Mouse (Mus musculus): Measurements from ENCODE around the gene Mettl21e. TPM values are rescaled to one million over a fixed set of nuclear protein-coding genes. Genes with fewer than 3 reads are reported as not detected.

The Mettl21e gene
- polyA plus RNA-seq, 1 experiment from 2014 or later: not detected

- no peak overlapping the region for H3K4me2 ChIP-seq
- no peak for ATAC-seq (replicated peaks; ENCODE audit: low FRiP score)
- no peaks in the 10 kb centered on the region for H3K36me3 ChIP-seq (ENCODE audit: control insufficient read depth, insufficient read depth, low read length)
- no peak overlapping the region for H3K27ac ChIP-seq (ENCODE audit: low read depth, low read length)
- H3K4me3 ChIP-seq (ENCODE audit: low read depth, low read length): no peak overlapping the region
- no peak for DNase-seq (ENCODE audit: low spot score)
- no peaks in the 10 kb centered on the region for H3K9me3 ChIP-seq (ENCODE audit: control insufficient read depth, low read length)
- WGBS: 55% methylated on average over 2 of the region's 2 CpGs
- no peak overlapping the region for H3K9ac ChIP-seq (ENCODE audit: low read depth, low read length)
- no peaks in the 10 kb centered on the region for H3K27me3 ChIP-seq (replicated peaks; ENCODE audit: control insufficient read depth, insufficient read depth, low read length)
- H3K4me1 ChIP-seq (replicated peaks; ENCODE audit: control insufficient read depth, insufficient read depth, low read length): no peaks in the 10 kb centered on the region
These were observed 4.3 kb downstream of the Mettl21e start for GRCm38 (mm10) chr1:44214443-44214842.

- H3K27ac ChIP-seq (ENCODE audit: low read depth, low read length): no peak overlapping the region
- no peak for ATAC-seq (replicated peaks; ENCODE audit: low FRiP score)
- H3K4me3 ChIP-seq (ENCODE audit: low read depth, low read length): no peak overlapping the region
- WGBS: 87% methylated on average over 15 of the region's 15 CpGs
- no peaks in the 10 kb centered on the region for H3K9me3 ChIP-seq (ENCODE audit: control insufficient read depth, low read length)
- H3K9ac ChIP-seq (ENCODE audit: low read depth, low read length): no peak overlapping the region
- no peaks in the 10 kb centered on the region for H3K4me1 ChIP-seq (replicated peaks; ENCODE audit: control insufficient read depth, insufficient read depth, low read length)
- no peak for DNase-seq (ENCODE audit: low spot score)
- H3K36me3 ChIP-seq (ENCODE audit: control insufficient read depth, insufficient read depth, low read length): no peaks in the 10 kb centered on the region
- H3K27me3 ChIP-seq (replicated peaks; ENCODE audit: control insufficient read depth, insufficient read depth, low read length): peaks cover 3% of the 10 kb centered on the region; the same call in 1 of the 2 replicates
- H3K4me2 ChIP-seq: no peak overlapping the region
These were observed 15.9 kb downstream of the Mettl21e start for GRCm38 (mm10) chr1:44202876-44203275.

GRCm38 (mm10) chr1:44198273-44199171 is 20.2 kb downstream of the Mettl21e start:
- 16% methylated on average over 47 of the region's 47 CpGs for WGBS
- ATAC-seq (replicated peaks; ENCODE audit: low FRiP score): no peak

GRCm38 (mm10) chr1:44186396-44186795 is 32.4 kb downstream of the Mettl21e start:
- Histone ChIP-seq H3K9ac (ENCODE audit: low read depth, low read length) (no peak overlapping the region), H3K27me3 (replicated peaks; ENCODE audit: control insufficient read depth, insufficient read depth, low read length) (no peaks in the 10 kb centered on the region), H3K4me1 (replicated peaks; ENCODE audit: control insufficient read depth, insufficient read depth, low read length) (no peaks in the 10 kb centered on the region), H3K9me3 (ENCODE audit: control insufficient read depth, low read length) (no peaks in the 10 kb centered on the region), H3K36me3 (ENCODE audit: control insufficient read depth, insufficient read depth, low read length) (no peaks in the 10 kb centered on the region), H3K4me2 (no peak overlapping the region), H3K27ac (ENCODE audit: low read depth, low read length) (no peak overlapping the region), H3K4me3 (ENCODE audit: low read depth, low read length) (no peak overlapping the region)
- DNase-seq (ENCODE audit: low spot score) (no peak), ATAC-seq (replicated peaks; ENCODE audit: low FRiP score) (no peak)

More at GRCm38 (mm10) chr1:44198273-44199171, 20.2 kb downstream of the Mettl21e start:
- peak overlapping the region; percentile 39 for H3K4me3 ChIP-seq (ENCODE audit: low read depth, low read length)
- no peaks in the 10 kb centered on the region for H3K36me3 ChIP-seq (ENCODE audit: control insufficient read depth, insufficient read depth, low read length)
- peak; percentile 37 for DNase-seq (ENCODE audit: low spot score)
- H3K4me2 ChIP-seq: peak overlapping the region; percentile 67
- peaks cover 3% of the 10 kb centered on the region; the same call in 1 of the 2 replicates for H3K27me3 ChIP-seq (replicated peaks; ENCODE audit: control insufficient read depth, insufficient read depth, low read length)
- H3K4me1 ChIP-seq (replicated peaks; ENCODE audit: control insufficient read depth, insufficient read depth, low read length): no peaks in the 10 kb centered on the region
- H3K9ac ChIP-seq (ENCODE audit: low read depth, low read length): no peak overlapping the region
- H3K9me3 ChIP-seq (ENCODE audit: control insufficient read depth, low read length): no peaks in the 10 kb centered on the region
- H3K27ac ChIP-seq (ENCODE audit: low read depth, low read length): no peak overlapping the region

DNA sequence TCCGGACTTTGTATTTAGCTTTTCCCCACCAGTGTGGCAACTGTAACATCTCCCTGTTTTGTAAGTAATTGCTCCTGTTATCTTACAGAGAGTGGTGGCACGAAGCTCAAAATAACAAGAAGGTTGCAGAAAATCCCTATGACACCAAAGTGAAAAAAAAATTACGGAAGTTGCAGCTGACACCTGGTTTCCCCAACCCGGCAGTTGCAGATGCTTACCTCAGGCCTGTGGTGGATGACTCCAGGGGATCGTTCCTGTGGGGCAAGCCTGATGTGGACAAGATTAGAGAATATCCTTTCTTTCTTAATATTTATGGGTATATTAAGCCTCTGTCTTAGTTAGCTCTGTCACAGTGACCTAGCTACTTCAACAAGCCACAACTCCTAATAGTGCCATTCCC is 40.7 kb downstream of the Mettl21e start:
- 92% methylated on average over 5 of the region's 5 CpGs for WGBS
- Histone ChIP-seq H3K4me3 (ENCODE audit: low read depth, low read length) (no peak overlapping the region), H3K9ac (ENCODE audit: low read depth, low read length) (no peak overlapping the region), H3K9me3 (ENCODE audit: control insufficient read depth, low read length) (no peaks in the 10 kb centered on the region), H3K36me3 (ENCODE audit: control insufficient read depth, insufficient read depth, low read length) (peaks cover 10% of the 10 kb centered on the region; the same call in 1 of the 2 replicates), H3K4me2 (no peak overlapping the region), H3K27ac (ENCODE audit: low read depth, low read length) (no peak overlapping the region), H3K27me3 (replicated peaks; ENCODE audit: control insufficient read depth, insufficient read depth, low read length) (no peaks in the 10 kb centered on the region), H3K4me1 (replicated peaks; ENCODE audit: control insufficient read depth, insufficient read depth, low read length) (no peaks in the 10 kb centered on the region)
- ATAC-seq (replicated peaks; ENCODE audit: low FRiP score): no peak
- DNase-seq (ENCODE audit: low spot score): no peak

- ATAC-seq (replicated peaks; ENCODE audit: low FRiP score): no peak
- Histone ChIP-seq H3K9ac (ENCODE audit: low read depth, low read length) (no peak overlapping the region), H3K4me1 (replicated peaks; ENCODE audit: control insufficient read depth, insufficient read depth, low read length) (no peaks in the 10 kb centered on the region), H3K27me3 (replicated peaks; ENCODE audit: control insufficient read depth, insufficient read depth, low read length) (no peaks in the 10 kb centered on the region), H3K27ac (ENCODE audit: low read depth, low read length) (no peak overlapping the region), H3K36me3 (ENCODE audit: control insufficient read depth, insufficient read depth, low read length) (peaks cover 25% of the 10 kb centered on the region), H3K4me2 (no peak overlapping the region), H3K4me3 (ENCODE audit: low read depth, low read length) (no peak overlapping the region), H3K9me3 (ENCODE audit: control insufficient read depth, low read length) (no peaks in the 10 kb centered on the region)
- DNase-seq (ENCODE audit: low spot score): no peak
- WGBS: 81% methylated on average over 8 of the region's 8 CpGs
These were observed 44.9 kb downstream of the Mettl21e start for GRCm38 (mm10) chr1:44173903-44174302.

GRCm38 (mm10) chr1:44172656-44173055 is 46.1 kb downstream of the Mettl21e start:
- H3K4me3 ChIP-seq (ENCODE audit: low read depth, low read length): no peak overlapping the region
- H3K36me3 ChIP-seq (ENCODE audit: control insufficient read depth, insufficient read depth, low read length): peaks cover 30% of the 10 kb centered on the region
- H3K27ac ChIP-seq (ENCODE audit: low read depth, low read length): no peak overlapping the region
- 89% methylated on average over 4 of the region's 4 CpGs for WGBS
- H3K9me3 ChIP-seq (ENCODE audit: control insufficient read depth, low read length): no peaks in the 10 kb centered on the region
- ATAC-seq (replicated peaks; ENCODE audit: low FRiP score) (no peak), DNase-seq (ENCODE audit: low spot score) (no peak)
- no peaks in the 10 kb centered on the region for H3K27me3 ChIP-seq (replicated peaks; ENCODE audit: control insufficient read depth, insufficient read depth, low read length)
- no peak overlapping the region for H3K4me2 ChIP-seq
- no peak overlapping the region for H3K9ac ChIP-seq (ENCODE audit: low read depth, low read length)
- H3K4me1 ChIP-seq (replicated peaks; ENCODE audit: control insufficient read depth, insufficient read depth, low read length): no peaks in the 10 kb centered on the region

GRCm38 (mm10) chr1:44167859-44168383 is 50.8 kb downstream of the Mettl21e start:
- H3K4me1 ChIP-seq (replicated peaks; ENCODE audit: control insufficient read depth, insufficient read depth, low read length): no peaks in the 10 kb centered on the region
- peaks cover 41% of the 10 kb centered on the region for H3K36me3 ChIP-seq (ENCODE audit: control insufficient read depth, insufficient read depth, low read length)
- no peak overlapping the region for H3K9ac ChIP-seq (ENCODE audit: low read depth, low read length)
- H3K27ac ChIP-seq (ENCODE audit: low read depth, low read length): no peak overlapping the region
- no peaks in the 10 kb centered on the region for H3K27me3 ChIP-seq (replicated peaks; ENCODE audit: control insufficient read depth, insufficient read depth, low read length)
- no peak for DNase-seq (ENCODE audit: low spot score)
- H3K4me2 ChIP-seq: no peak overlapping the region
- ATAC-seq (replicated peaks; ENCODE audit: low FRiP score): no peak
- 95% methylated on average over 3 of the region's 3 CpGs for WGBS
- no peaks in the 10 kb centered on the region for H3K9me3 ChIP-seq (ENCODE audit: control insufficient read depth, low read length)
- H3K4me3 ChIP-seq (ENCODE audit: low read depth, low read length): no peak overlapping the region

DNA sequence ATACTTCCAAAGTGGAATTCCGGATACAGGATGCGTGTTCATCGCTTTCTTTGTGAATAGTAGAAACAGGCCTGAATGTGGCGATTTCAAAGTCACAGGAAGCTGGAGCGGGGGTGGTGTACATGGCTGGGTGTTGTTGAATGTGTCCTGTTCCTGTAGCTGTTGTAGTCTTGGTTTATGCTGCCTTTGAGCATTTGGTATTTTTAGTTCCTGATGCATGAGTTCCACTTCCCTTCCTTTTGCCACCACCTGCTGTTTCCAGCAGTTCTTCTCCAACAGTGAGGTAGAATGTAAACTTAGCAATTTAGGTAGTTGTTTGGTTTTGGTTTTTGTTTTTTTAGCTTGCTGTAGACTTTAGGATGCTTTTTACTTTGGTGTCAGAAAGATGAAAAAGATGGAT is 56.4 kb downstream of the Mettl21e start:
- Histone ChIP-seq H3K27ac (ENCODE audit: low read depth, low read length) (no peak overlapping the region), H3K27me3 (replicated peaks; ENCODE audit: control insufficient read depth, insufficient read depth, low read length) (no peaks in the 10 kb centered on the region), H3K9me3 (ENCODE audit: control insufficient read depth, low read length) (no peaks in the 10 kb centered on the region), H3K9ac (ENCODE audit: low read depth, low read length) (no peak overlapping the region), H3K4me1 (replicated peaks; ENCODE audit: control insufficient read depth, insufficient read depth, low read length) (no peaks in the 10 kb centered on the region), H3K4me3 (ENCODE audit: low read depth, low read length) (no peak overlapping the region), H3K4me2 (no peak overlapping the region), H3K36me3 (ENCODE audit: control insufficient read depth, insufficient read depth, low read length) (peaks cover 38% of the 10 kb centered on the region)
- ATAC-seq (replicated peaks; ENCODE audit: low FRiP score): no peak
- 93% methylated on average over 5 of the region's 5 CpGs for WGBS
- DNase-seq (ENCODE audit: low spot score): no peak
